Mouse (Mus musculus) cerebellum, adult 18-20 months (tissue): ENCODE data around the gene Scimp.
A peak's percentile ranks its signal among the peaks of the same experiment; 100 is the strongest.
"Not testable (repeated sequence)": the region's sequence is repeated elsewhere in the genome, so short reads cannot be mapped to it uniquely, and the experiment has no call there.

Experiments
- DNase-seq, 2 experiments: peaks; one replicate each; pipeline ENCODE4 v3.0.0; 2021

Scimp gene

DNA sequence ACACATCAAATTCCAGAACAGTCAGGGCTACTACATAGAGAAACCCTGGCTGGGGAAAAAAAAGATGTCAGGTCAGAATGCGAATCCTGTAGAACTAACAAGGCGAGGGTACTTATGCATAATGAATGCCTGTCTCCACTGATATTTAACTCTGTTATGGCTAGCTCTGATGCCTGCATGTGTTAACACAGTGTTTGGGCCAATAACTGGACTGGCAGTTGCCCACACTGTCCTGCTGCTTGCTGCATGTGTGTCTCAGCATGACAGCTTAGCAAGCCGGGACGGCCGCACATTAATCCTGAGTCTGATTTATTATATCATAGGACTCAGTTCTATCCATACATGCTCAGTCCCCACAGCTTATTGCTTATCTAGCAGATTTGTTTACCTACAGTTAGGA, 1.3 kb downstream of the Scimp start:
- DNase-seq = no peak

DNA sequence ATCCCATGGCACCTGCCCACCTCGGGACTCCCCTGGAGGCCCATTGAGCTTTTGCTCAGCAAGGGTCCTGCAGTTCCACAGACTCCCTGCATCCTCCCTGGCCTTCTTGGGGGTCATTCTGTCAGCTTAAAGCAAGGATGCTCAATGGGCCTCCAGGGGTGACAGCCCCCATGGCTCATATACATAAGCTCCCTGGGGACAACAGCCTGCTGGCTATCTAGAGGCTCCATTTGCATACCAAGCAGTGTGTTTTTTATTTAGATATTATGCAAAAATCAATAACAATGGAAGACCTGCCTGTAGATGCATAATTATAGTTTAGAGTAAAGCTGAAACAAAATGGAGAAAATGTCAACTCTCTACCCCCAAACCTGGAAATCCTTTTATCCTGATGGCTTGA, 3.4 kb downstream of the Scimp start:
- DNase-seq = no peak

DNA sequence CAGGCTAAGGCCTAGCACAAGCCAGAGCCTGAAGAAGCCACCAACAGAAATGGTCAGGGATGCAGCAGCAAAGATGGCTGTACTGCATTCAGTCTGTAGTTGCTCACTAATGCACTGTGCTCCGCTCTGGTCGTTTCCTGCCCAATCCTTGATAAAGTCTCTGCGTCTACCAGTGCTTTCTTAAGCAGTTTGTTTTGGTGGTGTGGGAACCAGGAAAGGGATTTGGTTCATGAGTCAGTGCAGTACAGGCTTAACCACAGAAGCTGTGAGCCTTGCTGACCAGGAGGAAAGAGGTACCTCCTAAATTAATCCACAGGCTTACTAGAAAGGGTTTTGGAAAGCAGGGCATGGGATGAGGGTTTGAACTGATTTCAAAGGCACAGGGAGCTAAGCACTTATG, 4.3 kb downstream of the Scimp start:
- DNase-seq = no peak

DNA sequence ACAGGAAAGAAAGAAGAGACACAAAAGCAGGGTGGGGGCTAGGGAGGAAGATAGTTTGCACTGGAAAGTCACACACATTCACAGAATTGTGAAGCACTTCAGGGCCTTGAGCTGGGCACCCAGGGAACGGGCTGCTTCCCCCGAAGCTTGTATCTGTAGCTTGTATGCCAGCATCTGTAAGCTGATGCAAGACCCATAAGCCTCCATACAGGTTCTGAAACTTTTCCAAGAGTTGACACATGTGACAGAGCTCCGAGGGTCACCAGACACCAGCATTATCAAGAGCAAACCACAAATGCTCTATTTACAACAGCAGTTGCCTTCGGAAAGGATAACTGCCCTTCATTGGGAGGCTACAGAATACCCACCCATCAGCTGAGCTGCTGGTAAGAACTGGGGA, 4.8 kb downstream of the Scimp start:
- no peak for DNase-seq

DNA sequence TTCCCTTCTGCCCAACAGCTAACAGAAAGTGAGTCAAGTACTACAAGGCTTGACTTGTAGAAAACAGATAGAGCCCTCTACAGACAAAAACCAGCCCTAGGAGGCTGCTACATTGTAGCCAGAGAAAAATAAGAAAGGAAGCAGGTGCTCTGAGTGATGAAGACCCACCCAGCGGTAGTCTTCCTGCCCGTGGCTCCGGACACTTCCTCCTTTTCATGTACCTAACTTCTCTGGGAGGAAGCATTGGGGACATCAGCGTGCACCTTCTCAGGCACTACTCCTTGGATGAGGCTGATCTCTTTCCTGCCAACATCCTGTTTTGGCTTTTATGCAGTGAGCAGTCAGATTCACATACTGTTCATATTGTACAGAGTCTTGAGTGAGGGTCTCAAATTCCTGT, 5.7 kb downstream of the Scimp start:
- no peak for DNase-seq

DNA sequence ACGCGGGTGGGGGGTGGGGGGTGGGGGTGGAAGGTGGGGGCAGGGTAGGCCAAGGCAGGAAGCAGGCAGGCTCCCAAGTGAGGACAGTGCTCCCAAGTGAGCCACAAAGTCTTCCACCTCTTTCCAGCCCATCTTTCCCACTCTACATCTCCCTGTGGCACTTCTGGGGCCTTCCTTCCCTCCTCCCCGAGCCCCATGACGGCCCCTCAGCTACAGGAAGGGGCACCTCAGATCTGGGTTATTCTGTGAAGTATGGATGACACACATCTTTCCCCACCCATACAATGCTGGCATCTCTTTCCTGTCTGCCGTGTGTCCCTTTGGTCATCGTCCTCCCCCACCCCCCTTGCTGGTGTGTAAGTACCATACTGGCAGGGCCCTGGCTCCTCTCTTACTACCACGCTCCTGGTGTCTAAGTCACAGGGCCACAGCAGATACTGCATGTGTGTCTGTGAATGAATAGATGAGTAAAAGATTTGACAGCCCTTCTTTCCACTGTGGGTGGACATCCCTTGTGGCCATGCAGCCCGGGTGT, 6.7 kb downstream of the Scimp start:
- no peak for DNase-seq

DNA sequence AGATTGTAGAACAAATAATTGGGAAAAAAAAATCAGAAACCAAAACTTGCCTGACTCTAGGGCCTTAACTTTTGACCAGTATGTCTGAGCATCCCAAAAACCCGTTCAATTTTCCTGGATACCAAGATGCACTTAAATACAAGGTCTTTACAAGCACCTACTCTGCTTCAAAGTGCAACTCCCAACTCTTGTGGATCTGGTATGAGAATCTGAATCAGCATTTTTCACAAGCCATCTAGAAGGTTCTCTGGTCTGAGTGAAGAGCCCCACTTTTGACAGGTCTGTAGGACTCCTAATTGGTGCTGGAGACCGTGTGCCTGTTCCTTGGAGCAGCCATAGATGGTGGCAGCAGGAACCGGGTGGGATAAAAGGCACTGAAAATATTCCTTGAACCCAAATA, 8.0 kb downstream of the Scimp start:
- DNase-seq = no peak

DNA sequence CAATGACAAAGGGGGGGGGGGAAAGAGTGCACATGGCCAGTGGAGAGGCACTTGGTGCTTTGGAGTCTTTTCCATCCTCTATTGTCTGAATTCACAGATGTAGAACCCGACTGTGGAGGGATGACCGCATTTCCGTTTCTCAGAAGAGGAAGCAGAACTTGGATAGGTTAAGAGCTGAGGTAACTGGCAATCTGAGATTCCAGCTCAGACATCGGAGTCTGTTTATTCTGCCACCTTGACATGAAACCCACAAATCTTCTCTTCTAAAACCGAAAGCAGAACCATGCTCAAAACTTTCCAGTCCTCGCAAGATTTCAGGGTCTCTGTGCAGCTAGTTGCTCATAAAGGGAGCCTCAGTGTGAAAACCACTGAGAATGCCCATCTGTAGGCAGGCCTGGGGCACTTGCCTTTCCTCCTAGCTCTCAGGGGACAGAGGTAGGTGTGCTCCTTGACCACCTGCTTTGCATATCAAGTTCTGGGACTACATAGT, 8.6 kb downstream of the Scimp start:
- no peak for DNase-seq

DNA sequence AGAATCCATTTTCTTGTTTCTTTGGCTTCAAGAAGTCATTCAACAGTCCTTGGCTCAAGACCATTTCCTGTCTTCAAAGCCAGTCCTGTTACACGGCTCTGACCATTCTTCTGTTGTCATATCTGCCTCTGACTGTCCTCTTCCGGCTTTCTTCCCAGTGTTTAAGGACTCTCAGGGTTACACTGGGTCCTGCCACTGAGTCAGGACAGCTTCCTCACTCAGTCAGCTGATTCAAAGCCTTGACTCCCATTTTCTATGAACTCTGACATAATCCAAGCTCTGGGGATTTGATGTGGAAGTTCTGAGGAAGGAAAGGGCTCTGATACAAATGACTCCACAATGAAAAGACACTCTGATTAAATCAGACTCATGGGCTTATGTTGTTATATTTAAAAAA, 9.5 kb downstream of the Scimp start:
- no peak for DNase-seq

DNA sequence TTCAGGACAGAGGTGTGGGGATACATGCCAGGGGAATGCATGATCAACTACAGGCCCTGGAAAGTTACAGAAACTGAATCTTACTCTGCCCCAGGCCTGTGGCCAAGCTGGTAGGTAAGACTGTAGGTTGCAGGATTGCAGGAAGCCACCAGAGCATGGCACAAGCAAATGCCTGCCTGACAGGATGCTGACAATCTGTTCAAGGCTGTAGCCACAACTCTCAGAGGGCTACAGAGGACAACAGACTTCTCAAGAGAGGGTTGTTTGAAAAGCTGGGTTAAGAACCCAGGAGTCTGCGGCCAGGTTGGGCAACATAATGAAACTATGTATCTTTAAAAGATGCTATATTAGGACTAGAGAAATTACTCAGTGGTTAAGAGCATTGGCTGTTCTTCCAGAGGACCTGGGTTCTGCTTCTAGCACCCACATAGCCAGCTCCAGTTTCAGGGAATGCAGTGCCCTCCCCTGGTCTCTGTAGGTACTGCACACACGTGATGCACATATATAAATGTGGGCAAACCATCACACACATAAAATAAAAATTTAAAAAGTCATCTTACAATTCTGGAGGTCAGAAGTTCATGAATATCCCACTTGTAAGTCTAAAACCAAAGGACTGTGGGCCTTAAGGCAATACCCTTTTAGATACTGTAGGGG, 10.1 kb downstream of the Scimp start:
- DNase-seq = no peak

DNA sequence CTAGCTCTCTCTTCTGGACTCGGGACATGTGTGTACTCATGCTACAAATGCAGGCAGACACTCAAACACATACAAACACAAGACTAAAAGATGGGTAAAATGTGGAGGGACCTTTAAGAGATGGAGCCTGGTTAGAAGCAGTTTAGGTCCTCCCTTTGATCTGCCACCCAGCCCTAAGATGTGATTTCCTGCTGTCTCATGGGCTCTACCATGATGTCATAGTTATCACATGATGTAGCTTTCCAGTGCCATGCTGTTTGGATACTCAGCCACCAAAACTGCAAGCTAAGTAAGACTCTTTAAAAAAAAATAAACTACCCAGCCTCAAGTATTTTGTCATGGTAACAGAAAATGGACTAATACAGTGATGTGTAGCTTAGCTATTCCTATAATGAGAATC, 20.0 kb downstream of the Scimp start:
- DNase-seq = no peak

DNA sequence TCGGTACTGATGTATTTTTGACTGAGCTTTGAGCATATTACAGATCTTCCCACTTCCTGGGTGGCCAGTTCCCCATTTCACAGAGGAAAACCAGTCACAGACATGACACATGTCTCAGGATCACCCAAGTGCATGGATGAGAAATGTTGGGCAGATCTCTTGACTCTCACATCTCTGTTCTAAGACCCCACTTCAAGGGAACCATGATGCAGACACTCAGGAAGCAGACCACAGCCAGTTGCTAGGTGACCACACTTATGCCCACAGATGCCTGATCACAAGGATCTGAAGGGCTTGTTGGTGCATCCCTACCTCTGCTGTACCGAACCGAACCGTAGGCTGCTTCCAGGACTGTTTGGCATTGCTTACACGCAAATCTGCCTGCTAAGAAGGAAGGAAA, 20.7 kb downstream of the Scimp start:
- no peak for DNase-seq

DNA sequence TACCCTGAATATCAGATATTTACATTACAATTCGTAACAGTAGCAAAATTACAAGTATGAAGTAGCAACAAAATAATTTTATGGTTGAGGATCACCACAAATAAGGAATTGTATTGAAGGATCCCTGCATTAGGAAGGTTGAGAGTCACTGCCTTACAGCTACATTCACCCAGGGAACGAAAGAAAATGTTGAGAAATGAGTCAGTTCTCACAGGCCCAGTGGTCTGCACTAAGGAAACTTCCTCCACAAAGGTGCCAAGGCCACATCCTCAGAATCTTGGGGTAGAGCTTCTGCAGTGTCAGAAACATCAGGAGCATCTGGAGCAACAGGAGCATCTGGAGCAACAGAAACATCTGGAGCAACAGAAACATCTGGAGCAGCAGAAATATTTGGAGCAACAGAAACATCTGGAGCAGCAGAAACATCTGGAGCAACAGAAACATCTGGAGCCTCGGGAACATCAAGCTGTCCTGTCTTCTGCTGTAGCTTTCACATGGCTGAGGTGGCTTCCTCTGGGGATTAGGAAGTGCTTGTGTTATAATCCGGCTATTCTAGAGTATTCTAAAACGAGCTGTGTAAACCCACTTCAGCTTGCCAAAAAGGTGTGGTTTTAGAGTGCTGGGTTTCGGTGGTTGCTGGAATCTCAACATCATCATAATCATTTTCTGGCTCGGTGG, 21.4 kb downstream of the Scimp start:
- DNase-seq = no peak

DNA sequence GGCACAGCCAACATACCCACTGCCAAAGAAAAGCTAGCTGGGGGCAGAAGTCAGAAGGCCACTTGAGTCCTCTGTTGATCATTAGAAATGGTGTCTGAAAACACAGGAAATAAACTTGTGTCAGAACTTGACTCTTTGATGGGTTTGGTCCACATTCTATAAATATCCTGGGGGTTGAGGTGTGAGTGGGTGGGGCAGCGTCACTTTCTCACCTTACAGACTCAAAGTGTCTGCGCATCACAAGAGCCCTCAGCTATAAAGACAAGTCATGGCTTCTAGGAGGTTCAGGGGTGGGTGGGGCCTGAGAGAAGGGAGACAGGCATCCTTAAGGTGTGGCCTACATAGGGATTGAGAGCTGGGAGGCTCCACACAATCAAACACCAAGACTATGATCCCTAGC, 22.0 kb downstream of the Scimp start:
- DNase-seq = no peak

DNA sequence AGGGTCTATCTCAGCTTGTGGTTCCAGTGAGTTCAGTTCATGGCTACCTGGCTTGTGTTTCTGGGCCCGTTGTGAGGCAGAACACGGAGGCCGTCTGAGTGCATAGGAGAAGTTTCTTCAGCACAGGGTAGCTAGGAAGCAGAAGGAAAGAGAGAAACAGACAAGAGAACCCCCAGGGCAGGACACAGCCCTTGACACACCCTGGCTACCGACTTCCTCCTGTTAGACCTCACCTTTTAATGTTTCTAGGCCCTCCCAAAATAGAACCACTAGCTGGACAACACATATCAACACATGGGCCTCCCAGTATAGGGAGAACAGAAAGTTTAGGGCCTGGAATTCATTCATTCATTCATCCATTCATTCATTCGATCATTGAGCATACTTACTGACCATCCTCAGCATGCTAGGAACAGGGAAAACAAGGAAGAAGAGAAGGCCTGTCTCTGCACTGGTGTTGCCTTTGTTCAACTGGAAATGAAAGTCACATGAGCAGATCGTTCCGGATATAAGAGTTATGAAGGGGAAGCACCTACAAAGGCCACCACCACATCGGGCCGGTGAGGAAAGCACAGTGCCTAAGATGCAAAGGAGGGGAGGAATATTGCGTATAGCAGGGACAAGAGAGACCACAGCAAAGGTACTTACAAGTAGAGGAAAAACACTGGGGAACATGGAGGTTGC, 23.3 kb downstream of the Scimp start:
- no peak for DNase-seq

DNA sequence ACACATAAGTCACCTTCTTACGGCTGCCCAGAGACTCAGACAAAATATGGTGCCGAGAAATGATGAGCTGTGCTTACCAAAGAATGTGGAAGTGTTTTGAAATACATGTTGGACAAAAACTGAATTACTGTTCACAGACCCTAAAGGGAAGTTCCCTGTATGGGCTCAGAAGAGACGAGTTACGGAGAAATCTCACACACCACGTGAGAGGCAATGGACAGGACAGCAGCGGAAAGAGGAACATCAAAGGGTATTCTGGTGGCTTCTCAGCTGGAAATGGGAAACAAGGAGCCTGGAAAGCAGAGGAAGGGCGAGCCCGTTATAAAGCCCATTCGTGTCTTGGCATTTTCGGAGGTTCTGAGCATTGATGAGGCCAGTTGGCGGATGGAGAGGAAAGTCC, 25.3 kb downstream of the Scimp start:
- no peak for DNase-seq

DNA sequence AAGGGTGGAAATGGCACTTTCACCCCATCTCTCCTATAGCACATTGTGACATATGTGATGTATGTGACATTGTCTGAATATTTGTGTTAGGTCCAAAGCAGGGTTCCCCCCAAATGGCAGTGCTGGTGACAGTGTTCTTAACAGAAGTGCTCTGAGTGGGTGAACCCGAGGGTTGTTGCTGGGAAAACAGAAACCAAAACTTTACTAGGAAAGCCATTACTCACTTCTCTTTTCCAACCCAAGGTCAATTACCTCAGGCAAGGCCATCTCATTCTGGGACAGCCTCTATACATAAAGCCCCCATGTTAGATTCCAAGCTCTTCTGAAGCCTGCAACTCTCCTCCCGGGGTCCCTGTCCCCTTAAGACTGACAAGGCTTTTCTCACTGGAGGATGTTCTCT, 26.5 kb downstream of the Scimp start:
- no peak for DNase-seq

DNA sequence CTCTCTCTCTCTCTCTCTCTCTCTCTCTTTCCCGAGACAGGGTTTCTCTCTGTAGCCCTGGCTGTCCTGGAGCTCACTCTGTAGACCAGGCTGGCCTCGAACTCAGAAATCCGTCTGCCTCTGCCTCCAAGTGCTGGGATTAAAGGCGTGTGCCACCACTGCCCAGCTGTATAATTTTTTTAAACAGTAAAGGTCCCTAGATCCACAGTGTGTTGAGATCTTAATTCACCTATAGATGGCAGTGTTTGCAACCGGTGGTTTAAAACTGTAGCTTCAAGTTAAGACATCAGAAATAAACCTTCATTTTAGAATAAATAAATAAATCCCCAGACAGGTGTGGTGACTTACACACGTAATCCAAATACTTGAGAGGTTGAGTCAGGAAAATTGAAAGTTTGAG, 34.3 kb downstream of the Scimp start:
- DNase-seq = not testable (repeated sequence)

DNA sequence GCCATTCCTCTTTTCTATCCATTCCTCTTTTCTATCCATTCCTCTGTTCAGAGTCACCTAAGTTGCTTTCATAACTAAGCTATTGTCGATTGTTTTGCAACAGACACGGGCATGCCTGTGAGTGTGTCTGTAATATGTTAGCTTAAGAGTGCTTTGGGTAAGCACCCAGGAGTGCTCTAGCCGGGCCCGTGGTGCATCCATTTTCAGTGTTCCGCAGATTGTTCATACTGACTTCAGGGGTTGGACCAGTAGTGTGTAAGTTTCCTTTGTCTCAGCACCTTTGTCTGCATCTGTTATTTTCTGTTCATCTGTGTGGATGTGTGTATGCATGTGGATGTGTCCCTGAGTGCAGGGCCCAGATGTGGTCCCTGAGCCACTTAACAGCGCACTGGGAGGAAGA, 34.8 kb downstream of the Scimp start:
- DNase-seq = no peak

DNA sequence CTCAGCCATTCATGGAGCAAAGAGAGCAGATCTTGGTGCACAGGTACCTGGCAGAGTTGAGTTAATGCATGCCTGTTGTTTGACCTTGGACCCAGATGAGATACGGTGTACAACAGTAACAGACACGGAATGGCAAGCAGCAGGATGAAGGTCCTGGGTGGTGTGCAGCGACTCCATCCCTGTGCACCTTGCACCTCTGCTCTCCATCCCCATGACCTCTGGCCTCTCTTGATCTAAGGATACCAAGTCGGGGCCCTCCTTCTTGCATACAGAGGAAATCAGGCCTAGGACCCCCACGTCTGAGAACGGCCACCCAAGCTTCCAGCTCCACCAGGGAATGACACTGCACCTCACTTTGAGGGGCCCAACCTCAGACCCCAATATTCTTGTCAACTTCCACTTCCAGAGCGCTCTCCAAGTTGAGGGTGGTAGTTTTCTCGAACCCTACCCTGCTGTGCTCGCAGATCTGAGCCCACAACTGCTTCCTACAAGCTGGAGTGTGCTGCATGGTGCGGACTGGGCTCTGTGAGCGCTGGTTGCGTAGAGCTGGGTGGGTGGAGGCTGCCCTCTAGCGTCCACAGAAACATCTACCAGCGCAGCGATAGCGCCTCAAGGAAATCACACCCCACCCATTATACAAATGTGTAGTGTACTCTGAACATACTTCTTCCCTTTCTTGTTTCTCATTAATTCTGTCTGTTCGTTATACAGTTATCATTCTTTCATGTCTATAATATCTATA, 35.4 kb downstream of the Scimp start:
- DNase-seq = peak; percentile 74 to 77

DNA sequence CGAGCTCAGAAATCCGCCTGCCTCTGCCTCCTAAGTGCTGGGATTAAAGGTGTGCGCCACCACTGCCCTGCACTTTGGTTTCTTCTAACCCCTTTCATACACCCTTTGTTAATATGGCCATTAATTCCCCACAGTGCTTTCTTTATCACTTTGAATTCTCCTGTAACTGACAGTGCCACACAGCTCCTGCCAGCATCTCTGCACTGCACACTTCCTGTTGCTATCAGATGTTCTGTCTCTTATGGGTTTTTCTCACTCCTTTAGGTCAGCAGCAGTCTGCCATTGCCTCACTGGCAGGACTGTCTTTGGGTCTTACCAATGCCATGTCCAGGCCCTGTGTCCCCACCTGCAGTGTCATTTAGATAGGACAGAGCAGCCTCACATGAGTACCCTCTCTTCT, 41.6 kb downstream of the Scimp start:
- DNase-seq = no peak

DNA sequence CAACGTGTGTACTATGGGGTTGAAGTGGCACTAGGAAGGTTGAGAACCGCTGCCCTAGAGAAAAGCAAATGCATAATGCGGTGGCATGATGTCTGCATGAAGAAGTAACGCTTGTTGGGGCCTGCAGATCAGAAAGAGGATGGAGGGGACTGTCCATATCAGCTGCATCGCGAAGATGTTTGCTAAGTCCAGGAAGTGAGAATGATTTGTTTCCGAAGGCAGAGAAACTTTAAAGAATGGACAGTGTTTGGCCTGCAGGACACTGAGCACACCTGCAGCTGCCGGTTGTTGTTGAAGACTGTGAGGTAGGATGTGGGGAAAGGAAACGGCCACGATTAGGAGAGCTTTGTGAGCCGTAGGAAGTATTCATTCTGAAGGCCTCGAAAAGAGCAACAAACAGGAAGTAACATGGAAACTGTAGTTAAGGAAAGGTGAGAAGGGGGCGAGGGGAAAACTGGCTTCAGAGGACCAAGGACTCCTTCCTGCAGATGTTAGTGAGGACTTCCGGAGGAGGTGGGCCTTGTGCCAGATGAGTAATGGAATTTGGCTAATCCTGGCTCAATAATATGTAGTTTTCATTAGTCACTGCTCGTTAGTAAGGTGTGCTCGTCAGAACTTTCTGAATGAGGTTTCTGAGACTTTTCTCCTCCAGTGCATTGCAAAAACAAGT, 46.5 kb downstream of the Scimp start:
- no peak for DNase-seq
